Mouse (Mus musculus) adrenal gland, adult 18-20 months (tissue): Measurements from ENCODE around the gene Entr1. TPM values are rescaled to one million over a fixed set of nuclear protein-coding genes. Genes with fewer than 3 reads are reported as not detected.

Experiments
- DNase-seq, 2 experiments: peaks; one replicate each; pipeline ENCODE4 v3.0.0; 2021 to 2022; ENCODE audit warnings: low spot score in 2 of 2
- total RNA-seq, 2 experiments: library from RNA; stranded (reverse); gene quantifications; 1 replicate in 1 of 2; 2 replicates in 1 of 2; pipeline ENCODE4 v1.2.3; 2021

Entr1 gene
- total RNA-seq, 2 experiments from 2014 or later, result 114 to 119 TPM

DNA sequence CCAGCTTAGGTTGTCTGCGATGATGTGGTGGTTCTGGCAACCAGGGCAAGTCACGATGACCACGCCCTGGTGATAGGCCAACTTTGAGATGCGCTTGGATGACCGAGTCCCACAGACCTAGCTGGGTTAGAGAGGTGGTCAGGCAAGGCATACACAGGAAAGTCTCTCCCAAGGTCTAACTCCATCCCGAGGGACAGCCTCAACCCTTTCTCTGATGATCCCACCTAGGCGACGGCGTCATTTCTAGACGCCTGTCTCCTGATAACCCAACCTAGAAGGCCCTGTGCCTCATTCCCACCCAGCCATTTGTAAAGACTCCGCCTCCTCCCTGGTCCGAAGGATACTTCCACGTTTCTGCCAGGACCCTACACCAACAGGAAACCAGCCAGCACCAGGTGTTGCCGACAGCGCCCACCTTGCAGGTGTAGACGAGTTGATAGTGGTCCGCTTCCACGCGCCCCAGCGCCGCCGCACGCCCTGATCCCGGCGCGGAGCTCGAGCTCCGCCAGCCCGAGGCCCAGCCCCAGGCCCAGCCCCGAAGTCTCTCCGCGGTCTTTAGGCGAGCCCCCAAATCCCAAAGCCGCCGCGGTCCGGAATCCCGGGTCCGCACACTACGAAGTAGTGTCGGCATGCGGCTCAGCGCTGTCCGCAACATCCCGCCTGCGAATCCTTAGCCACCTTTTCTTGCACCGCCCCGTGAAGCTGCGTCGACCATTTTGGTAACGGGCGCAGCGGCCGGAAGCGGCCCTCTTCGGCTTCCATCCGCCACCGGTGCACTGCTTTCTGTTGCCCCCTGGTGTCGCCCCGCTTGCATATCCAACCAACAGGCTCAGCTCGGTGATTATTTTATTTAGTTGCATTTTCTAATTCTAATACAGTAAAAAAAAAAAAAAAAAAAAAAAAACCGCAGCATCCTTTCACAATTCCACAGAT is 37.5 kb downstream of the Entr1 start, which contains the start of gene Dnlz:
Gene Dnlz (minus strand): TSS at position 753 of the 933 bp plus-strand sequence.
- DNase-seq, result peak; percentile 93 to 94

DNA sequence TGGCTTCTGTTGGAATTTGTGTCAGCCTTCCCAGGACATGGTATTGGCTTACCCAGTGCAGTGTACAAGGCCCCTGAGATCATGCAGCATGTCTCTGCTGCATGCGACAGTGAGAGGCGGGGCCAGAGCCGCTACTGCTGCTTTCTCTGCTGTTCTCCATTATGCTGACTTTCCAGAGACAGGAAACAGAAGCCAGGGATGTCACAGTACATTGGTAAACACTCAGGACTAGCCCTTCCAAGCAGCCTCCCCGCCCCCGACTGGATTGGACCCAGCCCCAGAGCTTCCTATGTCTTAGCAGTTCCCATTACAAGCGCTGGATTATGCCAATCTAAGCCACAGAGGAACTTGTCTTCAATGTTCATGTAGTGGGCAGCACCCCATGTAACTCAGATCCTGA is 40.9 kb downstream of the Entr1 start:
- DNase-seq, result no peak

DNA sequence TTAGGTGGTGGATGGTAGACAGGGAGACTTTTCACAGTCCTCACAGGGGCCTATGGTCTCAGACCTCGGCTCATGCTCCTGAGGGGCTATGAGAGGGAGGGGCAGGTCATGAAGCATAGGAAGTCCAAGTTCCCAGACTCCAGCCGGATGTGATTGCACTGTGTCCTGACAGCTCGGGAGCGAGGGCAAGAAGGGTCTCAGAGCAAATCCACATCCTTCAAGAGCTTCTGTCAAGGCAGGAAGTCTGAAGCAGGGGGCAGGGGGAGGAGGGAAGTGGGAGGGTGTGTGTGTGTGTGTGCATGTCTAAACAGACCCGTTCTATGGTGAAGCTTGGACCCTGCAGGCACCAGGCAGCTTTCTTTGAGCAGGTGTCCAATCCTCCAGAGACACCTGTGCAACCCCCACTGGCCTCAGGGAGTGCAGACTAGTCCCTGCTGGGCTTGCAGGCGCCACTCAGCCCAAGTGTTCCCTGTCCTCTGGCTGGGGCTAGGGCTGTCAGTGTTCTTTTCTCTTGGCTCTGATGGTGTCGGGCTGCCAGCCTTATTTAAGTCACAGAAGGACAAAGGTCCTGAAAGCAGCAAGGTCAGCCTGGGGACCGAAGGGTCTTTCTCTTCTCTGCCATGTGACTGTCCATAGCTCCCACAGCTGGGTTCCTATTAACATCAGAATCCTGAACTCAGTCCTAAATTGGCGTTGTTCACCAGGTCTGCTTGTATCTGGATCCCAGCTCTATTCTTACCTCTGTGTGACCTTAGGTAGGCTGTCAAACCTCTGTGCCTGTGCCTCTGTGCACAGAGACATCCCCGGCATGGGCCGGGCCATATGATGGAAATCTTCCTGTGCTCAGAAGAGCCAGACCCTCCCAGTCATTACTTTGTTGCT is 46.3 kb downstream of the Entr1 start:
- DNase-seq, result no peak

GRCm38 (mm10) chr2:26342044-26342443 is 47.1 kb downstream of the Entr1 start:
- no peak for DNase-seq

- no peak for DNase-seq
Measured at GRCm38 (mm10) chr2:26341510-26341981, 47.6 kb downstream of the Entr1 start.

DNA sequence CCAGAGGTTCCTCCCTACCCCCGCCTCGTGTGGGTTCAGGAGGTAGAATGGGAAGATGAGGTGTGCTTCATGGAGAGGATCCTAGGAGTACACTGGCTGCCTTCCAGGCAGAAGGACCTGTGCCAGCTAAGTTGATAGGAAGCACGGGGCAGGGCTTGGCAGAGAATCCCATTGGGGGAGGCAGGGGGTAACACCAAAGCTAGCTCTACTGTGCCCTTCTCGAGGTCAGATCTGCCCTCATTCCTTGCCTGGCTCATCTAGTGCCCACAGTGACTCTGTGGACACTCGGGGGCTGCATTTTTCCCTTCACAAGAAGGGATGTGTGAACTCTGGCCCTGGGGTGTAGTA is 49.9 kb downstream of the Entr1 start:
- peak in 1 of 2 experiments; percentile 49 for DNase-seq

DNA sequence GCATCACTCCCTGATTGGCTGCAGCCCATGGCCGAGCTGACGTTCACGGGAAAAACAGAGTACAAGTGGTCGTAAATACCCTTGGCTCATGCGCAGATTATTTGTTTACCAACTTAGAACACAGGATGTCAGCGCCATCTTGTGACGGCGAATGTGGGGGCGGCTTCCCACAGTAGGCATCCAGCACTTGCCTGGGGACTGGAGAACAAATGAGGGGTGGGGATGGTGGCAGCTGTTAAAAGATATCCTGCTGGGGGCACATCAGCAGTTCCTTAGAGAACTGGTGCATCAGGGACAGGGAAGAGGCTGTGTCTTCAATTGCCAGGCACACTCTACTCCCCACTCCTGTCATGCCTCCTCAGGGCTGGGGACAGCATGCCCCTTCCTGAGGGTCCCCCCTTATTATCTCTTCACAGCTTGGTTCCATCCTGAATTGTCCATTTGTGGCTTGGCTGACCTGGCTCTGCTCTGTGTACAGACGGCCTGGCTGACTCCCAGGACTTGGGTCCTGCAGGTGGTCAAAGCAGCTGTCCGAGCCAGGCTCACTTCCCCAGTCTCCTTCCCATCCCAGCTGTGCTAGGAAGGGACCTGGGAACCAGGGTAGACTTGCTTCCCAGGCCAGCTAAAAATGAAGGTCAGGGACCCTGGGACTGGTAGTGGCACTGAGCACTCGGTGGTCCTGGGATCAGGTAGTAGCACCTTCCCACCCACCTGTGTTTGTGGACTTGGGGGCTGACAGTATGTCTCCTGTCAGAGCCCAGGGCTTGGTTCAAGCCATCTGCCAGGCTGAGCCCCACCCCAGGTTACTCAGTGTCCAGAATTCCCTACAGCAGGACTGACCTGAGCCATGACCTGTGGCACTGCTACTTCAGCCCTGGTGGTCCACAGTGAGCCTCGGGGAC is 50.6 kb downstream of the Entr1 start:
- DNase-seq, result no peak

Other genes with a start within 250 kb of the Entr1 start
- gene Lhx3, start 181.0 kb downstream of the Entr1 start, total RNA-seq, result 1 to 10 TPM in 1 of 2 experiments, not detected in 1; 3.2 TPM
- 10 to 100 TPM; 16.0 to 17.9 TPM for gene Qsox2, start 151.8 kb downstream of the Entr1 start, total RNA-seq
- gene Ccdc187, start 94.8 kb downstream of the Entr1 start, total RNA-seq, result under 1 TPM; 0.50 to 0.74 TPM
- 10 to 100 TPM; 10.7 to 14.0 TPM for gene Gpsm1, start 73.8 kb downstream of the Entr1 start, total RNA-seq
- gene Dnlz, start 37.2 kb downstream of the Entr1 start, total RNA-seq, result 10 to 100 TPM; 21.4 to 27.0 TPM
- 1 to 10 TPM; 1.9 to 2.0 TPM for gene Card9, start 28.4 kb downstream of the Entr1 start, total RNA-seq
- gene Snapc4, start 8.7 kb downstream of the Entr1 start, total RNA-seq, result 10 to 100 TPM; 31.0 to 36.5 TPM
- gene Pmpca, start within 50 bp of the Entr1 start, total RNA-seq, result 100 to 1,000 TPM; 139 to 150 TPM
- 10 to 100 TPM; 13.9 to 16.1 TPM for gene Inpp5e, start 19.9 kb upstream of the Entr1 start, total RNA-seq
- gene Sec16a, start 55.9 kb upstream of the Entr1 start, total RNA-seq, result 10 to 100 TPM; 52.2 to 69.1 TPM
- gene Notch1, start 127.3 kb upstream of the Entr1 start, total RNA-seq, result 10 to 100 TPM; 21.5 to 22.0 TPM
- 100 to 1,000 TPM in 1 of 2 experiments, 10 to 100 TPM in 1; 97.9 to 102 TPM for gene Egfl7, start 190.7 kb upstream of the Entr1 start, total RNA-seq
- gene Gm20532, start 197.3 kb upstream of the Entr1 start, total RNA-seq, result not detected
- 100 to 1,000 TPM; 431 to 896 TPM for gene Agpat2, start 215.1 kb upstream of the Entr1 start, total RNA-seq
- 10 to 100 TPM in 1 of 2 experiments, 1 to 10 TPM in 1; 8.6 to 13.9 TPM for gene Fam69b, start 239.1 kb upstream of the Entr1 start, total RNA-seq